Mouse (Mus musculus) adrenal gland, adult 2 months (tissue): ENCODE measurements at regions not wholly inside any gene's neighbourhood (a gene's known extent, or its start where the extent isn't known, plus 50 kb on each side); places are given as distances from the start of the nearest gene placed in this dataset.
A peak's percentile ranks its signal among the peaks of the same experiment; 100 is the strongest.

Experiments
- DNase-seq: peaks from one replicate; pipeline ENCODE4 v3.0.0; 2021

DNA sequence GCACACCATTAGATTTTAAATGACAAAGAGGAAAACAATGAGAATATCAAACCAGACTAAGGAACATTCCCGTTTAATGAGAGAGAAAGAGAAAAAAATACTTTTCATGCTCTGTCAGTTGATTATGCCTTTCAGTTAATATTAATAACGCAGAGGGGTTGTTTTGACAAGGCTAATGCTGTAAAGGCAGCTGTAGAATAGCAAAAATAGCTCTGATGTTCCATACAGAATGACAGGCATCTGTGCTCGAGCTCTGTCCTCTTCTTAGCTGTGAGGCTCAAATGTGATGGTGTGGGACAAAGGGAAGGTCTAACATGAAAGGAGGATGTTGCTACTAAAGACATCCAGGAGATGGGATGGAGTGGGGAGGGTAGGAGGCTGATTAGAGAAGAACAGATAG is 87.1 kb upstream of the Fam3c start:
- no peak for DNase-seq

DNA sequence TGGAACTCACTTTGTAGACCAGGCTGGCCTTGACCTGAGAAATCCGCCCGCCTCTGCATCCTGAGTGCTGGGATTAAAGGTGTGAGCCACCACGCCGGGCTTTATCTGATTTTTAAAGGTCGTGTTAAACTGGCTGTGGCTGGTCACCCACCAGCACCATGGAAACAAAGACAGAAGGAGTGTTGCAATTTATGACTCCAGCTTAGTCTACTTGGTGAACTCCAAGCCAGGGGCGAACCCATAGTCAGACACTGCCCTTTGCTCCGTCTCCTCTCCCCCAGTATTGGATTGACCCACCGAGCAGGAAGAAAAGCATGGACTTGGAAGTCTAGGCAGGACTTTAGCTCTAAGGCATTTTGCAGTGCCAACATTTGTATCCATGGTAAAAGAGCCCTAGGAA is 86.5 kb upstream of the Fam3c start:
- DNase-seq: no peak

GRCm38 (mm10) chr6:22439871-22440270 is 83.8 kb upstream of the Fam3c start:
- DNase-seq: no peak

DNA sequence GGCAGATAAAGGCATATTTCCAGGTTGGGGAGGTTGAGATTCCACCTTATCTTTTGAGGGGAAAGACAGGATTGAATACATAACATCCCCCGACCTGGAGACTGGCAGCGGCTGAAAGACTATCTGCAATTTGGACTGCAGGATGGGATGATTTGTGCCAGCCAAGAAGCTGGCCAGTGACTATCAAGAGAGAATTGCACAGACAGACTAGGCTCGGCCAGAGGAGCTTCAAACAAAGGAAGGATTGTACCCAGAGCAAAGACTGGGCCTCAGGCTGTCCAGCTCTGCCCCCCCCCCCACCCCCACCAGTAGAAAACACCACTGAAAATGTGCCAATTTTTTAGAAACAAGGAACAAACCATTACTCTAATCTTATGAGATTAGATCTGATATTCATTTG is 73.0 kb upstream of the Fam3c start:
- DNase-seq: no peak

DNA sequence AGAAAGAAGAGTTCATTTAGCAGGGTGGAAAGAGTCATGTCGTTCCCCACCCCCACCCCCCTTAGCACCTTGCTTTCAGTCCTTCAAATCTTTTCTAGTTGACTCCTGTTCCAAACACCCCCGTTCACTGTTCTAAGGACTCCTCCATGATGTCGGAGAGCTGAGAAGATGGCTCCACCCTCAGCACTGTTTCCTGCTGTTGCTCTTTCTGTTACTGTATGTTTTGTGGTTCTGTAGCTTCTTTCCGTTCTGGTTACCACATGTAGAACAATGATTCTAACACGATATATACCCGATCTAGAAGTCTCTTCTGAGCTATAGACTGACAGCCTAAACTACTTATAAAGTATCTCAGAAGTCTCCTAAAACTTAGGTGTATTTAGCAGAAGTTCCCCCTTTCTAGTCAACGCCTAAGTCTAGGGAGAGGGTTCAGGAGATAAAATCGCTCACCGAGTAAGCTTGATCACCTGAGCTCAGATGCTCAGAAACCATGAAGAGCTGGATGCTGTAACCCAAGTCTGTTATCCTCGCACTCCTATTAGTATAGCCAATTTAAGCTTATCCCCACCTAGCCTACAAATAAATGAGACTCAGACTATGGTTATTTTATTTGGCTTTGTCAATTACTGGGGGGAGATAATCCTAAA is 68.2 kb upstream of the Fam3c start:
- DNase-seq: no peak

DNA sequence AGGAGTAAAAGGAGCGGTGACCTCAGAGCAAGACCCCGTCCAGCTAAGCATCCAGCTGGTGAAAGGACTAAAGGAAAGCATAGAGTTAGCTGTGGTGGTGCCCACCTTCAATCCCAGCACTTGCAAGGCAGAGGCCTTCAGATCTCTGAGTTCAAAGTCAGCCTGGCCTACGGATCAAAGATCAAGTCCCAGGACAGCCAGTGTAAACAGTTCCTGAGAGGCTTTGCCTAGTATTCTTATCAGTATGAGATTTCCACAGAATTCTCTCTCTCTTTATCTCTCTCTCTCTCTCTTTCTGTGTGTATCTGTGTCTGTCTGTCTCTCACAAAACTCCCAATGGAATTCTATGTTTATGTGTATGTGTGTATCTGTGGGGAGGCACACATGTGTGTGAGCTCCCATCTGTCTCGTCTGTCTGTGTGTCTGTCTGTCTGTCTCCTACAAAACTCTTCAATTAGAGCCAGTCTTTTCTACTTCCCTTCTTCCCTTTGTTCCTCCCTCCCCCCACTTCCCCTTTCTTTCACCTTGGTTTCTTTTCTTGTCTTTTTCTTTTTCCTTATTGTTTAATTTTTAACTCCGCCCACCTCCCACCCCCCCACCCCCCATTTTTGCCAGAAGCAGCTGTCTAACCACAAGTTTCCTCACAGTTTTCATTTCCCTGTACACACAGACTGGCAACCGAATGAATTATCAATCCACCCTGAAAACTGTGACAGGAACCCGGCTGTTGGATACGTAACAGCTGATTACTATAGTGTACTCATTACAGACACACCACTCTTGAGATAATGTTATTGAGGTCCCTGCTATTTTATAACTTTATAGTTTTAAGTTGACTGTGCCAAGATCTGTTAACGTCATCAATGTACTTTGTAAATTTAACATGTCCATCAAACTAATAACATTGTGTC is 67.3 kb upstream of the Fam3c start:
- no peak for DNase-seq

GRCm38 (mm10) chr6:22421551-22421950 is 65.5 kb upstream of the Fam3c start:
- DNase-seq: no peak

DNA sequence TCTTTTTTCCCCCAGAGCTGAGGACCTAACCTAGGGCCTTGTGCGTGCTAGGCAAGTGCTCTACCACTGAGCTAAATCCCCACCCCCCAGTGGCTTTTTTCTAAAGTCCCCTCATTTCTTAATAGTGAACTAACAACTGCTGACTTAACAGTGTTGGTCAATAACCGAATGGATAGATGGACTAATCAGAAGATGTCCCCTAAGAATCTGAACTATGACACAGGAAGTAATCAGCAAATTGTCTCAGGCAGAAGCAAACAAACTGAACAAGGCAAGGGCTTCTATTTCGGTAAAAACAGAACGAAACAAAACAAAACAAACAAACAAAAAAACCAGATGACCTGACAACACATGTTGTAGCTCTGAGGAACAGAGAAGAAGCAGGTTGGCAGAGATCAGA is 62.2 kb upstream of the Fam3c start:
- DNase-seq: no peak

DNA sequence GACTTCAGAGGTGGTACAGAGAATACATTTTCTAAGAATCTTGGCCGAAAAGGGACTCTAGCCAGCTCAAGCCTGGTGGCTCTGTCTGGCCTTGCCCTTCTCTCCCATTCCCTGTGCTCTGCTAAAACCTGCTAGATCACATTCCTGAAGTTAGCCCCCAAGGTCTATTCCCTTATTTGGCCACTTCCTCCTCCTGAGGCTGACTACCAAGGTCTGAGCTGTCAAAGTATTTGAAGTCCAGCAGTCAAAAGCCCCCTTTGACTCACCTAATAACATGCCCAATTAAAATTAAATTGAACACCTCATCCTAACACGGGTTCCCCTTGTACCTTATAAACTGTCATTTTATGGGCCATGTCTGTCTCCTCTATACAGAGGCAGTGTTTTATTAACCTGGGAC is 61.1 kb upstream of the Fam3c start:
- DNase-seq: peak; percentile 63

DNA sequence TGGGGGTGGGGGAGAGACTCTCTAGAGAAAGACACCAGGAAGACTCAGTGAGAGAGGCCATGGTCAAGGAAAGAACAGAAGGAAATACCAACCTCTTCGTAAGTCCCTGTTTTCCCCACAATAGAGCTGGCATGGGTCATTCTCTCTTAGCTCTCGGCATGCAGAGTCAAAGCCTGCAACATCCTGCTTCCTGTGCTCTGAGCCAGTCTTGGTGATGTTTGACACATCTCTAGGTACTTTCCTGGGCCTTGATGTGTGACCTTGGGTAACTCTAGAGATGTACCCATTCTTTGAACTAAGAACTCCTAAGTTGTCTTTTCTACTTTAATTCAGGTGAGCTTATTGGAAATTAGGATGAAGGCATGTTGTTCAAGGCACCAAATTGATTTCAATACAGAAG is 55.8 kb upstream of the Fam3c start:
- DNase-seq: no peak

- no peak for DNase-seq
Observed at GRCm38 (mm10) chr6:22408808-22409589, 53.0 kb upstream of the Fam3c start.
